In the genomic region with DNA sequence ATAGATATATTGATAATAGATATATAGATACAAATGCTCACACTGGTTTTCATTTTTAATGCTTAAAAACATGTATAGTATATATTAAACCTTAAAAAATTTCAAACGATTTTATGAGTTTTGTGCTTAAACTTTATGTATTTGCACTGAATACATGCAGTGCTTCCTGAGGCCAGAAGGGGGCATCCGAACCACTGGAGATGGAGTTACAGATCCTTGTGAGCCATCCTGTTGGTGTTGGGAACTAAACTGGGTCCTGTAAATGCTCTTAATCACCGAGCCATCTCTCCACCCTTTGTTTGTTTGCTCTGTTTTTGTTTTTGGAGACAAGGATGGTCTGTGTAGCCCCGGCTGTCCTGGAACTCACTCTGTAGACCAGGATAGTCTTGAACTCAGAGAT, we compare ENCODE assay signal across 16 mouse cellular contexts. TPM values are rescaled to one million over a fixed set of nuclear protein-coding genes. Genes with fewer than 3 reads are reported as not detected.
DNase-seq lines count a peak whose midpoint lies in the region; ATAC-seq and TF ChIP-seq lines count a peak whose summit lies in the region.
"Had no signal": no experiment of that assay in that cellular context is flagged by ENCODE, and none has a peak within 500 bp of the region (broad histone marks: within the 10 kb centered on the region; RNA-seq: fewer than 3 reads in every experiment).

No protein-coding gene starts in this region.

- TF ChIP-seq CTCF in hindbrain, postnatal 0 days (IDR thresholded peaks at IDR 0.05; ENCODE audit: low read depth) = peak; percentile 53
- peak; percentile 53 for TF ChIP-seq CTCF in midbrain, postnatal 0 days (IDR thresholded peaks at IDR 0.05)
- TF ChIP-seq CTCF in MEL (IDR thresholded peaks at IDR 0.05 in 2 of 3, conservative IDR thresholded peaks at IDR 0.05 in 1 of 3; ENCODE audit: control insufficient read depth in 1 of 3, insufficient read depth in 1 of 3, low read depth in 2 of 3, low read length in 3 of 3, poor library complexity in 1 of 3, severe bottlenecking in 1 of 3) = peak; percentile 70 to 80 (median 74)
- TF ChIP-seq CTCF in small intestine, adult 2 months (IDR thresholded peaks at IDR 0.05; ENCODE audit: extremely low read depth, insufficient read length, insufficient replicate concordance, low read depth, low read length) = peak; percentile 27; the same call in 1 of the 2 replicates

- H3K9ac ChIP-seq in hindbrain, postnatal 0 days (replicated peaks; ENCODE audit: low read length) = no peak overlapping the region
- no peak overlapping the region for H3K9ac ChIP-seq in hindbrain, embryonic 11.5 days (ENCODE audit: low read depth, low read length)
- H3K9ac ChIP-seq in midbrain, postnatal 0 days (replicated peaks; ENCODE audit: low read length, poor library complexity, severe bottlenecking) = no peak overlapping the region
- H3K9ac ChIP-seq in midbrain, embryonic 13.5 days (replicated peaks) = no peak overlapping the region
- no peak overlapping the region for H3K9ac ChIP-seq in MEL (ENCODE audit: control insufficient read depth, low read depth, low read length, poor library complexity, severe bottlenecking)
- H3K9ac ChIP-seq: hindbrain, embryonic 13.5 days; kidney, embryonic 15.5 days had no signal

- no peaks in the 10 kb centered on the region for H3K36me3 ChIP-seq in hindbrain, postnatal 0 days (ENCODE audit: insufficient read depth, low read length)
- no peaks in the 10 kb centered on the region for H3K36me3 ChIP-seq in hindbrain, embryonic 11.5 days (ENCODE audit: control insufficient read depth, insufficient read depth, low read length)
- H3K36me3 ChIP-seq in midbrain, postnatal 0 days (ENCODE audit: insufficient read depth, low read length) = no peaks in the 10 kb centered on the region
- no peaks in the 10 kb centered on the region for H3K36me3 ChIP-seq in midbrain, embryonic 13.5 days
- H3K36me3 ChIP-seq in MEL (ENCODE audit: control insufficient read depth in 1 of 2, insufficient read depth in 2 of 2, low read length in 2 of 2) = peaks cover 0 to 6% of the 10 kb centered on the region in 2 experiments; a peak in 2 of 4 replicates
- H3K36me3 ChIP-seq in small intestine, adult 2 months (ENCODE audit: control insufficient read depth, insufficient read depth, low read length) = no peaks in the 10 kb centered on the region
- H3K36me3 ChIP-seq: hindbrain, embryonic 13.5 days; kidney, embryonic 15.5 days had no signal

- TF ChIP-seq RAD21 in MEL (IDR thresholded peaks at IDR 0.05; ENCODE audit: low read depth, low read length) = peak; percentile 77

- no peak overlapping the region for H3K4me3 ChIP-seq in hindbrain, postnatal 0 days (ENCODE audit: low read length)
- no peak overlapping the region for H3K4me3 ChIP-seq in hindbrain, embryonic 11.5 days (ENCODE audit: low read depth, low read length)
- no peak overlapping the region for H3K4me3 ChIP-seq in midbrain, postnatal 0 days (ENCODE audit: low read depth, low read length)
- H3K4me3 ChIP-seq in midbrain, embryonic 13.5 days (replicated peaks) = no peak overlapping the region
- H3K4me3 ChIP-seq in MEL (ENCODE audit: control insufficient read depth in 1 of 2, insufficient read depth in 1 of 2, low read depth in 2 of 2, low read length in 2 of 2) = no peak overlapping the region
- no peak overlapping the region for H3K4me3 ChIP-seq in small intestine, adult 2 months (ENCODE audit: low read depth, low read length)
- H3K4me3 ChIP-seq: hindbrain, embryonic 13.5 days; kidney, embryonic 15.5 days; myocyte had no signal

- H3K27me3 ChIP-seq in hindbrain, postnatal 0 days (ENCODE audit: insufficient read depth, low read length) = no peaks in the 10 kb centered on the region
- peaks cover 11% of the 10 kb centered on the region; the same call in 1 of the 2 replicates for H3K27me3 ChIP-seq in hindbrain, embryonic 11.5 days (ENCODE audit: control insufficient read depth, insufficient read depth, low read length)
- H3K27me3 ChIP-seq in midbrain, postnatal 0 days (ENCODE audit: insufficient read depth, low read length) = no peaks in the 10 kb centered on the region
- H3K27me3 ChIP-seq in midbrain, embryonic 13.5 days = peaks cover 14% of the 10 kb centered on the region
- peaks cover 0 to 1% of the 10 kb centered on the region in 2 experiments; a peak in 2 of 4 replicates for H3K27me3 ChIP-seq in MEL (ENCODE audit: control insufficient read depth in 1 of 2, insufficient read depth in 2 of 2, low read length in 2 of 2)
- H3K27me3 ChIP-seq in small intestine, adult 2 months (ENCODE audit: control insufficient read depth, insufficient read depth, low read length) = peaks cover 22% of the 10 kb centered on the region

- no peak for TF ChIP-seq POLR2A in MEL (IDR thresholded peaks at IDR 0.05; ENCODE audit: control insufficient read depth in 1 of 2, insufficient read depth in 1 of 2, low read depth in 1 of 2, low read length in 2 of 2, poor library complexity in 1 of 2)
- TF ChIP-seq POLR2A in small intestine, adult 2 months (IDR thresholded peaks at IDR 0.05; ENCODE audit: low read depth, low read length) = no peak

- DNase-seq in hindbrain, postnatal 0 days (ENCODE audit: low spot score) = no peak
- no peak for DNase-seq in hindbrain, embryonic 11.5 days (ENCODE audit: low spot score)
- DNase-seq in midbrain, postnatal 0 days (ENCODE audit: low spot score) = no peak
- DNase-seq in MEL (ENCODE audit: low read depth, low spot score) = peak; percentile 62
- DNase-seq in embryo, embryonic 10.5 days (ENCODE audit: low spot score) = no peak
- no peak for DNase-seq in testis, postnatal 10 days (ENCODE audit: low spot score)
- DNase-seq: adrenal gland, adult 2 months; cerebellum, adult 11 months; embryo, embryonic 11 days; thymus, adult 2 months had no signal

- TF ChIP-seq EP300 in MEL (IDR thresholded peaks at IDR 0.05; ENCODE audit: low read depth in 1 of 2, low read length in 2 of 2) = no peak

- no peaks in the 10 kb centered on the region for H3K9me3 ChIP-seq in hindbrain, postnatal 0 days (ENCODE audit: low read length)
- H3K9me3 ChIP-seq in hindbrain, embryonic 11.5 days (ENCODE audit: control insufficient read depth, low read length) = no peaks in the 10 kb centered on the region
- H3K9me3 ChIP-seq in midbrain, postnatal 0 days (ENCODE audit: low read length) = no peaks in the 10 kb centered on the region
- no peaks in the 10 kb centered on the region for H3K9me3 ChIP-seq in midbrain, embryonic 13.5 days
- H3K9me3 ChIP-seq in MEL (replicated peaks; ENCODE audit: insufficient read depth, low read length) = no peaks in the 10 kb centered on the region
- H3K9me3 ChIP-seq: hindbrain, embryonic 13.5 days; kidney, embryonic 15.5 days had no signal

- 0 out of 2 replicates have a peak, but pooled peaks cover 5% of the 10 kb centered on the region for H3K4me1 ChIP-seq in hindbrain, postnatal 0 days (ENCODE audit: insufficient read depth, low read length)
- H3K4me1 ChIP-seq in hindbrain, embryonic 11.5 days (replicated peaks; ENCODE audit: control insufficient read depth, insufficient read depth, low read length) = peaks cover 4% of the 10 kb centered on the region; the same call in 1 of the 2 replicates
- no peaks in the 10 kb centered on the region; the same call in 1 of the 2 replicates for H3K4me1 ChIP-seq in midbrain, postnatal 0 days (ENCODE audit: insufficient read depth, low read length)
- peaks cover 31% of the 10 kb centered on the region for H3K4me1 ChIP-seq in midbrain, embryonic 13.5 days (replicated peaks)
- H3K4me1 ChIP-seq in MEL (ENCODE audit: control insufficient read depth in 1 of 2, insufficient read depth in 2 of 2, low read length in 2 of 2) = peaks cover 3 to 14% of the 10 kb centered on the region in 2 experiments; a peak in 3 of 4 replicates
- H3K4me1 ChIP-seq in small intestine, adult 2 months (ENCODE audit: control insufficient read depth, insufficient read depth, insufficient read length, low read length) = peaks cover 6% of the 10 kb centered on the region; the same call in 1 of the 2 replicates

- no peak overlapping the region for H3K4me2 ChIP-seq in hindbrain, postnatal 0 days (ENCODE audit: low read depth, low read length)
- H3K4me2 ChIP-seq in hindbrain, embryonic 11.5 days (replicated peaks; ENCODE audit: low read depth, low read length) = no peak overlapping the region
- H3K4me2 ChIP-seq in midbrain, postnatal 0 days (ENCODE audit: low read depth, low read length, poor library complexity, severe bottlenecking) = no peak overlapping the region
- no peak overlapping the region for H3K4me2 ChIP-seq in midbrain, embryonic 13.5 days (replicated peaks)
- H3K4me2 ChIP-seq: hindbrain, embryonic 13.5 days; kidney, embryonic 15.5 days had no signal

- peaks cover 6% of the 10 kb centered on the region for H3K79me2 ChIP-seq in MEL (ENCODE audit: control insufficient read depth, insufficient read depth, low read length, poor library complexity)

- H3K27ac ChIP-seq in hindbrain, postnatal 0 days = no peak overlapping the region
- H3K27ac ChIP-seq in hindbrain, embryonic 11.5 days (ENCODE audit: low read depth, low read length) = no peak overlapping the region
- H3K27ac ChIP-seq in midbrain, postnatal 0 days (ENCODE audit: low read depth, low read length) = no peak overlapping the region
- no peak overlapping the region for H3K27ac ChIP-seq in midbrain, embryonic 13.5 days
- no peak overlapping the region for H3K27ac ChIP-seq in MEL (ENCODE audit: control insufficient read depth, low read depth, low read length)
- H3K27ac ChIP-seq in small intestine, adult 2 months (ENCODE audit: insufficient read depth, low read depth, low read length) = no peak overlapping the region
- H3K27ac ChIP-seq: hindbrain, embryonic 13.5 days; kidney, embryonic 15.5 days had no signal

- no peak for ATAC-seq in hindbrain, postnatal 0 days
- no peak for ATAC-seq in hindbrain, embryonic 11.5 days (ENCODE audit: low FRiP score)
- no peak for ATAC-seq in midbrain, postnatal 0 days (ENCODE audit: low FRiP score)
- no peak for ATAC-seq in midbrain, embryonic 13.5 days

- 87% methylated on average over 4 of the region's 4 CpGs for WGBS in hindbrain, postnatal 0 days
- WGBS in hindbrain, embryonic 11.5 days = 84% methylated on average over 4 of the region's 4 CpGs
- WGBS in midbrain, postnatal 0 days = 84% methylated on average over 4 of the region's 4 CpGs
- WGBS in midbrain, embryonic 13.5 days = 88% methylated on average over 4 of the region's 4 CpGs
- WGBS in small intestine, adult 2 months = 67% methylated on average over 4 of the region's 4 CpGs

RNA-seq across cellular contexts. Expression of gene Shank3, which starts 4.5 kb away (rescaled TPM):
- 43.6 and 61.8 TPM in 2 replicates for total RNA-seq in hindbrain, postnatal 0 days (2014; rRNA removed)
- polyA plus RNA-seq in hindbrain, postnatal 0 days (2015; fragmentation: Nextera tagmentation; extraction: Ambion mirVana) = 7.1 and 8.7 TPM in 2 replicates
- 2.8 and 3.5 TPM in 2 replicates for polyA plus RNA-seq in hindbrain, embryonic 11.5 days (2014; fragmentation: Nextera tagmentation; extraction: Ambion mirVana)
- total RNA-seq in midbrain, postnatal 0 days (2014; rRNA removed) = 61.5 and 63.2 TPM in 2 replicates
- polyA plus RNA-seq in midbrain, postnatal 0 days (2015; fragmentation: Nextera tagmentation; extraction: Ambion mirVana) = 8.1 and 12.6 TPM in 2 replicates
- 13.3 and 14.8 TPM in 2 replicates for polyA plus RNA-seq in midbrain, embryonic 13.5 days (2015; fragmentation: Nextera tagmentation; extraction: Ambion mirVana)
- 7.8 and 14.2 TPM in 2 replicates for total RNA-seq in MEL (2012; rRNA removed)
- 10 to 100 TPM in 1 of 2 experiments, not detected in 1; 20.3 TPM for polyA plus RNA-seq in MEL (2012; ENCODE audit: insufficient read depth in 1 of 2, insufficient read length in 2 of 2, low read depth in 1 of 2, low replicate concordance in 2 of 2, missing spikeins in 1 of 2)
- 6.4 and 10.2 TPM in 2 replicates for polyA plus RNA-seq in small intestine, adult 2 months (2012; rRNA removed)

RNA-seq across cellular contexts. Expression of gene Arsa, which starts 17.7 kb away (rescaled TPM):
- 34.6 and 35.8 TPM in 2 replicates for total RNA-seq in hindbrain, postnatal 0 days (2014; rRNA removed)
- 28.5 and 28.9 TPM in 2 replicates for polyA plus RNA-seq in hindbrain, postnatal 0 days (2015; fragmentation: Nextera tagmentation; extraction: Ambion mirVana)
- polyA plus RNA-seq in hindbrain, embryonic 11.5 days (2014; fragmentation: Nextera tagmentation; extraction: Ambion mirVana) = 10.0 and 10.4 TPM in 2 replicates
- total RNA-seq in midbrain, postnatal 0 days (2014; rRNA removed) = 31.0 and 34.0 TPM in 2 replicates
- 32.4 and 37.1 TPM in 2 replicates for polyA plus RNA-seq in midbrain, postnatal 0 days (2015; fragmentation: Nextera tagmentation; extraction: Ambion mirVana)
- 16.7 and 17.6 TPM in 2 replicates for polyA plus RNA-seq in midbrain, embryonic 13.5 days (2015; fragmentation: Nextera tagmentation; extraction: Ambion mirVana)
- 8.4 and 9.1 TPM in 2 replicates for total RNA-seq in MEL (2012; rRNA removed)
- polyA plus RNA-seq in MEL (2012; ENCODE audit: insufficient read depth in 1 of 2, insufficient read length in 2 of 2, low read depth in 1 of 2, low replicate concordance in 2 of 2, missing spikeins in 1 of 2) = 10 to 100 TPM in 1 of 2 experiments, not detected in 1; 28.1 TPM
- 15.6 and 30.4 TPM in 2 replicates for polyA plus RNA-seq in small intestine, adult 2 months (2012; rRNA removed)

RNA-seq across cellular contexts. Expression of gene Mapk8ip2, which starts 41.3 kb away (rescaled TPM):
- total RNA-seq in hindbrain, postnatal 0 days (2014; rRNA removed) = 101 and 108 TPM in 2 replicates
- 64.7 and 67.8 TPM in 2 replicates for polyA plus RNA-seq in hindbrain, postnatal 0 days (2015; fragmentation: Nextera tagmentation; extraction: Ambion mirVana)
- polyA plus RNA-seq in hindbrain, embryonic 11.5 days (2014; fragmentation: Nextera tagmentation; extraction: Ambion mirVana) = 22.4 and 24.1 TPM in 2 replicates
- total RNA-seq in midbrain, postnatal 0 days (2014; rRNA removed) = 100 and 110 TPM in 2 replicates
- 68.0 and 68.8 TPM in 2 replicates for polyA plus RNA-seq in midbrain, postnatal 0 days (2015; fragmentation: Nextera tagmentation; extraction: Ambion mirVana)
- 72.9 and 75.9 TPM in 2 replicates for polyA plus RNA-seq in midbrain, embryonic 13.5 days (2015; fragmentation: Nextera tagmentation; extraction: Ambion mirVana)
- 0.04 TPM in 1 of 2 replicates, not detected in the other for total RNA-seq in MEL (2012; rRNA removed)
- polyA plus RNA-seq in MEL (2012; ENCODE audit: insufficient read depth in 1 of 2, insufficient read length in 2 of 2, low read depth in 1 of 2, low replicate concordance in 2 of 2, missing spikeins in 1 of 2) = under 1 TPM in 1 of 2 experiments, not detected in 1; 0.01 TPM
- 0.53 and 0.65 TPM in 2 replicates for polyA plus RNA-seq in small intestine, adult 2 months (2012; rRNA removed)
- total RNA-seq: megakaryocyte, adult 5-6 weeks had no signal

Comparison
In these comparisons a context has a peak if more than half of its experiments do, and no peak if none do; other contexts are left out.
1. RNA of gene Mapk8ip2, which starts 41.3 kb away (polyA plus RNA-seq): 72.9 to 75.9 TPM in midbrain, embryonic 13.5 days, 68.0 to 68.8 TPM in midbrain, postnatal 0 days, 64.7 to 67.8 TPM in hindbrain, postnatal 0 days and 22.4 to 24.1 TPM in hindbrain, embryonic 11.5 days; 0.53 to 0.65 TPM in small intestine, adult 2 months and 0.01 TPM in MEL; every median in the first group is over 10 times any median in the second.
2. Peak in every context shown above with its lines, with median percentiles within 50 percentile points of each other: CTCF ChIP-seq.